Mouse (Mus musculus) kidney, postnatal 25 days (tissue): ENCODE measurements around the gene Gp9.

Source experiments
- DNase-seq, 2 experiments: peaks; one replicate each; pipeline ENCODE4 v3.0.0; 2021; ENCODE audit warnings: mixed read lengths in 2 of 2

Gp9 gene

GRCm38 (mm10) chr6:87787108-87787890 is 9.4 kb downstream of the Gp9 start:
- DNase-seq = no peak

GRCm38 (mm10) chr6:87788266-87788895 is 10.5 kb downstream of the Gp9 start:
- no peak for DNase-seq

GRCm38 (mm10) chr6:87788896-87789587 is 11.2 kb downstream of the Gp9 start:
- DNase-seq = peak; percentile 59 to 85

GRCm38 (mm10) chr6:87789791-87790190 is 11.9 kb downstream of the Gp9 start:
- DNase-seq = no peak

GRCm38 (mm10) chr6:87790779-87791480 is 13.1 kb downstream of the Gp9 start:
- DNase-seq = peak; percentile 52 to 76

DNA sequence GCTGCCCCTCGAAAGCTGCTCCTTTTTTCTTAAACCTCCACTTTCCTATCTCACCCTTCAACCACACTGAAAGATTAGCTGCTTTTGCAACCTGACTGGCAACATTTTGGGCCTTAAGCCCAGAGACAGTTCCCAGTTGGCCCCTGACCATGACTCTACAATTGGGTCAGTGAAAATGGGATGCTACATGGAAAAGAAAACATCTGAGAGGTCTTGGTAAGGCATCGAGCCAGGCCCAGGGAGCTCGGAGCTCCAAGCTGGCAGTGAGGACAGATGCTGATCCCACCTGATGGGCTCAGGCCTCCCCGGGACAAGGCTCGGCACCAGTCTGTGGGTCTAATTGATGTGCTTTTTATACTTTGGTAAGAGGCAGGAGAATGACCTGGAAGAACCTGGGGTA is 14.0 kb downstream of the Gp9 start:
- DNase-seq = peak in 1 of 2 experiments; percentile 22

GRCm38 (mm10) chr6:87793821-87794510 is 16.1 kb downstream of the Gp9 start:
- peak in 1 of 2 experiments; percentile 31 for DNase-seq

GRCm38 (mm10) chr6:87795385-87796150 is 17.7 kb downstream of the Gp9 start:
- DNase-seq = peak in 1 of 2 experiments; percentile 33

DNA sequence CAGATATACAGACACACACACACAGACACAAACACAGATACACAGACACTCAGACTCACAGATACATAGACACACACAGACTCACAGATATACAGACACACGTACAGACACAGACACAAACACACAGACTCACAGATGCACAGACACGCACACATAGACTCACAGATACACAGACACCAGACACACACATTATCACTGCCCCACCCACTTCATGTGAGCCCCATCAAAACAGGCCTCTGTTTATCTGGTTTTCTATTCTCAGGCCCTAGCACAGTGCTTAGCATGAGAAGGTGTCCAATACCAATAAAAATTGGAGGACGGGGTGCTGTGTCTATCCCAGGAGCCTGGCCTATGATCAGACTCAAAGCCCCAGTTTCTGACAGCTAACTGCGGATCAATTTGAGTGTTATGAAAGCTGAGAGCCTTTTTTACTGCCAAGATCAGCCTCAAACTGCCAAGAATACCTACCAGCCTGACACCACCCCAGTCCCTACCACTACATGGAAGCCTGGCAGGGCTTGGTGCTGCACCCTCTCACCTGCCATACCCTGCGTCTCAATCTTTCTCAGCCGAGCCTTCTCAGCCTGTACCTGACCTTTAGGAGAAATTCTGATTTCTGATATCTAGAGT is 18.5 kb downstream of the Gp9 start:
- peak in 1 of 2 experiments; percentile 14 for DNase-seq

DNA sequence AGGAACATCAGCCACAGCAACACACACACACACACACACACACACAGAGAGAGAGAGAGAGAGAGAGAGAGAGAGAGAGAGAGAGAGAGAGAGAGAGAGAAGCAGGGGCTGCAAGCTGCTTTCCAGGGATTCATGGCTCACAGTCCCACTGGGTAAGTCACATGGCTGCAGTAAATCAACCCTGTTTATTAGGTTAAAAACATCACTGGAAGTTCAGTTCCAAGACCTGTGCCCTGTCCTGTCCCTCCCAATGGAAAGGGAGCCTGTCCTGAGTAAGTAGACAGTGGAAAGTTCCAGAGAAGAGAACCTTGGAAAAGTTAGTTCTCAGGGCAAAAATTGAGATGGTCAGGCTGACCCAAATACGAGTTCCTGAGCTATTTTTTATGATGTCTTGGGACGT is 19.4 kb downstream of the Gp9 start:
- peak in 1 of 2 experiments; percentile 27 for DNase-seq

DNA sequence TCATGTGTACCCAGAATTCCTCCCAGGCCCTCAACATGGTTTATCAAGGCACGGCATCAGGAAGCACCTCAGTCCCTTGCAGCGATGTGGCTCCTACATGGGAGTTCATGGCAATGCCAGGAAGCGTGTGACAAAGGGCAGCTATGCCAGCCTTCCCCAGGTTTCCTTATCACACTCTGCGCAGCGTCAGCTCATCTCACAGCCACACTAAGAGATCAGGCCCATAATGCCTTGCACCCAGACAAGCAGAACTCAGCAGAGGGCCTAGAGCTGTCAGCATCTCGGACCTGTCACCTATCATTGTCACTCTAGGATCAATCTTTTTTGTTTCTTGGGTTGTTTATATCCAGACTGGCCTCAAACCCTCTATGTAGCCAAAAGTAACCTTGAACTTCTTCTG is 21.7 kb downstream of the Gp9 start:
- DNase-seq = no peak

GRCm38 (mm10) chr6:87802462-87802861 is 24.6 kb downstream of the Gp9 start:
- DNase-seq = no peak

DNA sequence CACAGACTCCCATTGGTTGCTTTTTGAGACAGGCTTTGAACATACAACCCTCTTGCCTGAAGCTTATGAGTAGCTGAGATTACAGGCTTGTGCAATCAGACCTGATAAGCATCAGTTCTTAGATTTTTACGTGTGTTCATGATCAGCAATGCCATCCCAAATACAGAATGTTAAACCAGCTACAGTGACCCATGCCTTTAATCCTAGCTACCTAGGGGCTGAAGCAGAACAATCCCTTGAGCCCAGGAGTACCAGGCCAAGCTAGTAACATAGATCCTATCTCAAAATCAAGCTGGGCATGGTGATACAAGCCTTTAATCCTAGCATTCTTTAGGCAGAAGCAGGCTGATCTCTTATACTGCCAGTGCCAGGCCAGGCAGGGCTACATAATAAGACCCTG is 26.2 kb downstream of the Gp9 start:
- no peak for DNase-seq

DNA sequence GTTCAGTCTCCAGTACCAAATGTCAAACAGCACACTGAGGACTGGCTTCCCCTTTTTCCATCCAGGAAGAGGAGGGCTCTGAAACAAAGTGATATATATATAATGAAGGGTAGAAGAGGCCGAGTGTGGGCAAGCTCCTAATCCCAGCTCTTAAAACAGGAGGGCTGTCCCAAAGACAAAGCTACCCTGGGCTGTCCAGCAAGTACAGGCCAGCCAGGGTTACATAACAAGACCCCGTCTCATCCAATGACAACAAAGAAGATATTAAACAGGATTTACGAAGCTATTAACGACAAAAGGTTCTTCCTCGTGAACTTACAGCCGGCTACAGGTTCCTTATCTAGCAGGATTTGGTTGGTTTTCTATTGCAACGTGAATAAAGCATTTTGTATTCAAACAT is 27.0 kb downstream of the Gp9 start:
- no peak for DNase-seq

GRCm38 (mm10) chr6:87805448-87805847 is 27.6 kb downstream of the Gp9 start:
- DNase-seq = no peak

- no peak for DNase-seq
These were observed 28.2 kb downstream of the Gp9 start for GRCm38 (mm10) chr6:87806028-87806427.

- no peak for DNase-seq
These were observed 29.0 kb downstream of the Gp9 start for GRCm38 (mm10) chr6:87806857-87807256.

DNA sequence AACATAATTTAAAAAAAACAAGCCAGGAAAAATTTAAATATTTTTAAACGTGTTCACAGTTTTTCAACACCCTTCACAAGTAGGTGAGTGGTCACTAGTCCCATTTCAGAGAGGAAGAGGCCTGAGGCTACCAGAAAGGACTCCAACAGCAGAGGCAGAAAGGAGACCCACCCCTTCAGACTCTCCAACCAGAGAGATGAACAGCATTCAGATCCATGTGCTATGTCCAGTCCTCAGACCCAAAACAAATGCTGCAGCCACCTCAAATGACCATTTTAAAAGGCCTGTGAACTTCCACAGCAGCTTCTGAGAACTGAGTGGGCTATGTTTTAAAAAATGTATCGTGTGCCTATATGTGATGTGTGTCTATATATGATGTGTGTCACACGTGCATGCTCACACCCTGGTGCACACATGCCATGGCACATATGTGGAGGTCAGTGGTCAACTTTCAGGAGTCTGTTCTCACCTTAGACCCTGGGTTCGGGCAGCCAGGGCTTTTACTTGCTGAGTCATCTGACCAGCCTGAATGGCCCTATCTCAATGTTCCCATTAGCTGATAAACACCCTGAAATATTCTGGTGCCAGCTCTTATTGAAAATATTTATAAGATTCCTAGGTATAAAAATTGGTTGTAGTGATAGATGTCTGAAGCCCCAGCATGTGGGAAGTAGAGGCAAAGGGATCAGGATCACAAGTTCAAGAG is 30.0 kb downstream of the Gp9 start:
- DNase-seq = no peak

GRCm38 (mm10) chr6:87808521-87808920 is 30.6 kb downstream of the Gp9 start:
- DNase-seq = peak in 1 of 2 experiments; percentile 50

DNA sequence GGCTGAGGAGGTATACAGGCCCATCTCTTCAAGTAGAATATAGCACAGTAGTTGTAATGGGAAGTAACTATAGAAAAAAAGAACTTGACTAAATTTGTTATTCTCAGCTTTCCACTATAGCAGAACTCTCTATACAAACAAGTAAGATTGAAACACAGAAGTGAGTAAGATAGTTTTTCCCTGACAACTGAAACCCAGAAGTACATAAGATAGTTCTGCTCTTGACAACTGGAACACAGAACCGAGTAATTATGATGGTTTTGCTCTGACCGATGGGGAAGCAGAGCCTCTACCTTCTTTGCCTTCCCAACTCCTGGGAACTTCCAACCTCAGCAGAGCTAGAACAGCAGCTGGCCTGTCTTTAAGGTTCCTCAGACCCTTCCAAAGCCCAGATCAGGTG is 31.3 kb downstream of the Gp9 start:
- DNase-seq = no peak
